Mouse (Mus musculus) neutrophil, adult 65 days (primary cell): Measurements from ENCODE around the gene Olfr309. TPM values are rescaled to one million over a fixed set of nuclear protein-coding genes. Genes with fewer than 3 reads are reported as not detected.

ENCODE experiments used
- total RNA-seq: library from RNA; stranded (reverse); gene quantifications from 2 replicates; pipeline ENCODE4 v1.2.4, GENCODE M21; 2023

Olfr309 gene
- not detected in 2 replicates for total RNA-seq

DNA sequence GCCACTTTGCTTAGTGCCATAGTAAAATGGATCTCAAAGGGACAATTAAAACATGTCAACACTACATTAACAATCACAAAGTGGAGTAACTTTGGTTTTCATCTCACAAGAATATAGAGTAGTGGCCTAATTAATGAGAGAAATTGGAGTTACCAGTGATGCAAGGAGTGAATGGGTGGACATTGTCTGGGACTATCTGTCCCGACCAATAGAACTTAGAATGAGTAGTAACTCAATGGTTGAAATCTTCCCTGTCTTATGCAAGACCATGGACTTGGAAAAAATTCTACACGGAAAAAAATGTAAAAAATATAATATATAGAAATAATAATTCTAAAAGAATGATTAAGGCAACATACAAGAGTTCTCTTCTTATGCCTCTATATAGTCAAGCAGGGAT, at the start of gene Olfr309:
TSS of gene Olfr309 (minus strand) at position 101 of the 400 bp plus-strand sequence.

DNA sequence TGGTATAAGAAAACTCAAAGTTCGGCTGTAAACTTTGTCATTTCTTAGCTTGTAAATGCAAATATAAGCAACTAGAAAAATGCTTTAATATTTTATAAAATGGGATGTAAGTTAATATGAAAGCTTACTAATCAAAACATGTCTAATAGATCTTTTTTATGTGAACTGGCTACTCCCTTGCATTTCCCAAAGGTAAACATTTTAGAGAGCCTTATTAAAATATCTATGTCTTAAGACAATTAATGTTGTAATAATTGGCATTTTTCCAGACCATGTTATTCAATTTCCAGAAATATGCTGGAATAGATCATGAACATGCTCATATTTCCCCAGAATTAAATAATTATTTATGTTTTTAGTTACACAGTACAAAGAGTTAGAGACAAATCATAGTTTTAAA, 24.0 kb upstream of the Olfr309 start, which contains the start of gene Olfr307:
TSS of gene Olfr307 (minus strand) at position 101 of the 400 bp plus-strand sequence.

DNA sequence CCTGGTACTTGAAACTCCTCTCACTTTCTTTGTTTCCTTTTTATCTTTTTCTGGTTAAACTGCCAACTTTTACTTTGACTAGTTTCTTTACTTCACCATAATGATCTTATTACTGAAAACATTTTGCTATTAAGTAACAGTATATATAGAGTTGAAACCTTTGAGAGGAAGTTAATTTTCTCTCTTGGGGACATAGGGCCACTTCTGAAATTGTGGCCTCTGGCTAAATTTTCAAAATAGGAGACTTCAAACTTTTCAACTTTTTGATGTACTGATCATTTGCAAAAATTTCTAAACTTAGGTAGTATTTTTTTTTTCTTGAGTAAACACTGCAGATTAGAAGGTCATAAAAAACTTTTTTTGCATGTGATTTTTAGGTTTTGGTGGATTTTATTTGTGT, 12.0 kb upstream of the Olfr309 start, which contains the start of gene Olfr308:
TSS of gene Olfr308 (minus strand) at position 101 of the 400 bp plus-strand sequence.

DNA sequence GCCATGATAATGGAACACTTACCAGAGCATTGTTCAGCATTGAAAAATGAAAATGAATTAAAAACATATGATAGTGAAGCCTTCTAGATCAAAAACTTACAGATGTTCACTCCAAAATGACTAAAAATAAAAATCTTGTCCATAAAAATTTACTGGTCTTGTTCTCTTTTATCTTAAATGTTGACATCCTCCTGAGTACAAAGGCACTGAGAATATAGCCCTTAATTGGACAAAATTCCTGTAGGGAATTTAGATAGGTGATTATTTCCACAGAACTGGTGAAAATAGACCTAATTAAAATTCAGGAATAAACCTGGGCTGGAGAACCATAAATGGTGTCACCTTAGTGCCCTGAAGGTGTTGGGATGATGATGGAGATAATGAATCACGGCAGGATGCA, 36.4 kb downstream of the Olfr309 start, which contains the start of gene Olfr310:
TSS of gene Olfr310 (minus strand) at position 101 of the 400 bp plus-strand sequence.

Other genes with a start within 250 kb of the Olfr309 start
- gene Vmn2r75, start 141.9 kb downstream of the Olfr309 start, total RNA-seq, result not detected in 2 replicates
- not detected in 2 replicates for gene Vmn2r76, start 67.4 kb downstream of the Olfr309 start, total RNA-seq
- gene Olfr310, start 36.5 kb downstream of the Olfr309 start, total RNA-seq, result not detected in 2 replicates
- gene Olfr308, start 11.9 kb upstream of the Olfr309 start, total RNA-seq, result not detected in 2 replicates
- gene Olfr307, start 23.9 kb upstream of the Olfr309 start, total RNA-seq, result not detected in 2 replicates
- not detected in 2 replicates for gene Olfr305, start 53.2 kb upstream of the Olfr309 start, total RNA-seq
- not detected in 2 replicates for gene Olfr304, start 73.0 kb upstream of the Olfr309 start, total RNA-seq
- not detected in 2 replicates for gene Olfr303, start 84.1 kb upstream of the Olfr309 start, total RNA-seq
- not detected in 2 replicates for gene Olfr301, start 90.1 kb upstream of the Olfr309 start, total RNA-seq
- not detected in 2 replicates for gene Olfr299, start 146.2 kb upstream of the Olfr309 start, total RNA-seq
- gene Olfr298, start 178.8 kb upstream of the Olfr309 start, total RNA-seq, result not detected in 2 replicates
- not detected in 2 replicates for gene Olfr297, start 206.3 kb upstream of the Olfr309 start, total RNA-seq